In the genomic region with DNA sequence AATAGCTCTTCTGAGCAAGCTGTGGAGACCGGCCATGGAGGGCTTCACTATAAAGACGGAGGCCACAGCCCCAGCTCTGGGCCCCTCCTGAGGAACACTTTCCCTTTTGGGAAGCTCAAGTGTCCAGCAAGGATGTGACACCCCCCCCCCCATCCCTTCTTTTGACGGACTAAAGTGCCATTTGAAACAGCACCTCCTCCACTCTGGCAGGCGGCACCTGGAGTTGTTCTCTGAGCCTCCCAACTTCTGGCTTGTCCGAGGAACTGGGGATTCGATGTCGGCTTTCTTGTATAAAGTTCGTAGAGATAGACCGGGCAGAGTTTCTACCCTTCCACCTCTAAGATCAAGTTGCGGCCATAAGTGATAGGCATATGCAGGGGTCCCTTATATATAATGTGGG, we compare ENCODE assay signal across 8 mouse cellular contexts.
A peak's percentile ranks its signal among the peaks of the same experiment; 100 is the strongest.
DNase-seq lines count a peak whose midpoint lies in the region; ATAC-seq and TF ChIP-seq lines count a peak whose summit lies in the region.

No protein-coding gene starts in this region.

- 0 out of 2 replicates have a peak overlapping the region, but pooled peaks have one; percentile 73 for H3K27ac ChIP-seq in kidney, embryonic 15.5 days
- no peak overlapping the region for H3K27ac ChIP-seq in bone marrow macrophage, adult 2 months (ENCODE audit: insufficient read depth, low read depth, low read length)
- H3K27ac ChIP-seq in hindbrain, embryonic 13.5 days = peak overlapping the region; percentile 77
- H3K27ac ChIP-seq in midbrain, embryonic 13.5 days = peak overlapping the region; percentile 77; the same call in 1 of the 2 replicates

- H3K27me3 ChIP-seq in kidney, embryonic 15.5 days = peaks cover 49% of the 10 kb centered on the region
- peaks cover 23% of the 10 kb centered on the region for H3K27me3 ChIP-seq in hindbrain, embryonic 13.5 days
- H3K27me3 ChIP-seq in midbrain, embryonic 13.5 days = peaks cover 40% of the 10 kb centered on the region

- peaks cover 28% of the 10 kb centered on the region for H3K4me1 ChIP-seq in kidney, embryonic 15.5 days
- H3K4me1 ChIP-seq in bone marrow macrophage, adult 2 months (ENCODE audit: control insufficient read depth, insufficient read depth, low read length) = peaks cover 6% of the 10 kb centered on the region
- peaks cover 39% of the 10 kb centered on the region for H3K4me1 ChIP-seq in hindbrain, embryonic 13.5 days (replicated peaks)
- peaks cover 30% of the 10 kb centered on the region for H3K4me1 ChIP-seq in midbrain, embryonic 13.5 days (replicated peaks)

- H3K36me3 ChIP-seq in kidney, embryonic 15.5 days = no peaks in the 10 kb centered on the region
- no peaks in the 10 kb centered on the region for H3K36me3 ChIP-seq in hindbrain, embryonic 13.5 days
- no peaks in the 10 kb centered on the region for H3K36me3 ChIP-seq in midbrain, embryonic 13.5 days

- no peaks in the 10 kb centered on the region for H3K9me3 ChIP-seq in kidney, embryonic 15.5 days (replicated peaks)
- H3K9me3 ChIP-seq in hindbrain, embryonic 13.5 days = no peaks in the 10 kb centered on the region
- H3K9me3 ChIP-seq in midbrain, embryonic 13.5 days = no peaks in the 10 kb centered on the region

- TF ChIP-seq CTCF in bone marrow macrophage, adult 2 months (IDR thresholded peaks at IDR 0.05; ENCODE audit: low read depth, low read length) = no peak

- ATAC-seq in kidney, embryonic 15.5 days (replicated peaks; ENCODE audit: low FRiP score) = 0 out of 2 replicates have a peak, but pooled peaks have one; percentile 2
- no peak for ATAC-seq in hindbrain, embryonic 13.5 days (ENCODE audit: low FRiP score)
- ATAC-seq in midbrain, embryonic 13.5 days = no peak; the same call in 1 of the 2 replicates

- no peak for DNase-seq in kidney, adult 18-20 months
- DNase-seq in yolk sac, embryonic 10.5 days (ENCODE audit: low spot score) = no peak
- DNase-seq in cerebellum, adult 8-10 months = no peak
- DNase-seq in adrenal gland, postnatal 10 days = no peak

- no peak for TF ChIP-seq POLR2A in bone marrow macrophage, adult 2 months (IDR thresholded peaks at IDR 0.05; ENCODE audit: borderline replicate concordance, low read depth, low read length)

- H3K9ac ChIP-seq in kidney, embryonic 15.5 days = peak overlapping the region; percentile 73; the same call in 1 of the 2 replicates
- H3K9ac ChIP-seq in hindbrain, embryonic 13.5 days = peak overlapping the region; percentile 83
- peak overlapping the region; percentile 75 for H3K9ac ChIP-seq in midbrain, embryonic 13.5 days (replicated peaks)

- 2% methylated on average over 10 of the region's 10 CpGs for WGBS in kidney, embryonic 15.5 days
- under 1% methylated on average over 10 of the region's 10 CpGs for WGBS in hindbrain, embryonic 13.5 days
- 1% methylated on average over 10 of the region's 10 CpGs for WGBS in midbrain, embryonic 13.5 days

- H3K4me2 ChIP-seq in kidney, embryonic 15.5 days = peak overlapping the region; percentile 91
- H3K4me2 ChIP-seq in hindbrain, embryonic 13.5 days = peak overlapping the region; percentile 93
- H3K4me2 ChIP-seq in midbrain, embryonic 13.5 days (replicated peaks) = peak overlapping the region; percentile 92

- H3K4me3 ChIP-seq in kidney, embryonic 15.5 days (replicated peaks) = peak overlapping the region; percentile 79
- peak overlapping the region; percentile 79 for H3K4me3 ChIP-seq in bone marrow macrophage, adult 2 months (ENCODE audit: insufficient read depth, low read length)
- peak overlapping the region; percentile 71 for H3K4me3 ChIP-seq in hindbrain, embryonic 13.5 days
- peak overlapping the region; percentile 73 for H3K4me3 ChIP-seq in midbrain, embryonic 13.5 days (replicated peaks)
